Mouse (Mus musculus) liver, embryonic 15.5 days (tissue): ENCODE data around the gene Upf3b. TPM values are rescaled to one million over a fixed set of nuclear protein-coding genes. Genes with fewer than 3 reads are reported as not detected.
"Not testable (repeated sequence)": the region's sequence is repeated elsewhere in the genome, so short reads cannot be mapped to it uniquely, and the experiment has no call there.

ENCODE experiments used
- ATAC-seq: fragments of 200-750 bp; cut with Nextera tagmentation; 2 replicates; pipeline ENCODE4 v1.8.0; 2017; ENCODE audit warnings: moderate number of reproducible peaks, mild to moderate bottlenecking, moderate library complexity; ENCODE audit not compliant: insufficient read depth
- H3K27ac ChIP-seq: fragments of 300-500 bp; sonication (generic); replicated peaks from 2 replicates; pipeline ENCODE4 v1.5.1; 2015; ENCODE audit warnings: mild to moderate bottlenecking, inconsistent platforms
- H3K27me3 ChIP-seq: fragments of 300-500 bp; sonication (generic); 2 replicates; pipeline ENCODE4 v1.6.1; 2015; ENCODE audit warnings: mild to moderate bottlenecking, inconsistent platforms
- H3K36me3 ChIP-seq: fragments of 300-500 bp; sonication (generic); replicated peaks from 2 replicates; pipeline ENCODE4 v1.6.1; 2015; ENCODE audit warnings: moderate library complexity, mild to moderate bottlenecking, inconsistent platforms
- H3K4me1 ChIP-seq: fragments of 300-500 bp; sonication (generic); replicated peaks from 2 replicates; pipeline ENCODE4 v1.6.1; 2015; ENCODE audit warnings: inconsistent platforms
- H3K4me2 ChIP-seq: fragments of 300-500 bp; sonication (generic); 2 replicates; pipeline ENCODE4 v1.6.1; 2015; ENCODE audit warnings: moderate library complexity, mild to moderate bottlenecking, inconsistent platforms
- H3K4me3 ChIP-seq: fragments of 300-500 bp; sonication (generic); replicated peaks from 2 replicates; pipeline ENCODE4 v1.5.1; 2015; ENCODE audit warnings: mild to moderate bottlenecking, inconsistent platforms
- H3K9ac ChIP-seq: fragments of 300-500 bp; sonication (generic); 2 replicates; pipeline ENCODE4 v1.6.1; 2015; ENCODE audit warnings: moderate library complexity, mild to moderate bottlenecking, inconsistent platforms
- H3K9me3 ChIP-seq: fragments of 300-500 bp; sonication (generic); replicated peaks from 2 replicates; pipeline ENCODE4 v1.6.1; 2016; ENCODE audit warnings: inconsistent platforms
- WGBS: fragments of 180-500 bp; shearing (Covaris S2); methylation state at CpG from one replicate; pipeline ENCODE4 v1.1.7; 2015; ENCODE audit warnings: mixed read lengths; ENCODE audit not compliant: insufficient replicate concordance; 5-methylcytosine and 5-hydroxymethylcytosine counted together
- polyA plus RNA-seq: library from polyadenylated mRNA; unstranded; fragments of >200 nt; fragmentation: Nextera tagmentation; extraction: Ambion mirVana; gene quantifications from 2 replicates; pipeline ENCODE4 v1.2.1, GENCODE M21; 2015

Upf3b gene
- polyA plus RNA-seq, 1 experiment from 2014 or later, result 8.3 TPM

- not testable (repeated sequence) for H3K9ac ChIP-seq, ATAC-seq
Observed at GRCm38 (mm10) chrX:37080345-37080744, 29.8 kb downstream of the Upf3b start.

GRCm38 (mm10) chrX:37076651-37077050, 33.5 kb downstream of the Upf3b start:
- Histone ChIP-seq H3K9ac (no peak overlapping the region), H3K36me3 (peaks cover 3% of the 10 kb centered on the region), H3K27ac (no peak overlapping the region), H3K9me3 (no peaks in the 10 kb centered on the region), H3K27me3 (no peaks in the 10 kb centered on the region), H3K4me2 (no peak overlapping the region), H3K4me3 (no peak overlapping the region), H3K4me1 (no peaks in the 10 kb centered on the region)
- WGBS, result 69% methylated on average over 8 of the region's 8 CpGs
- no peak for ATAC-seq

More at GRCm38 (mm10) chrX:37080345-37080744, 29.8 kb downstream of the Upf3b start:
- WGBS, result 66% methylated on average over 4 of the region's 4 CpGs
- not testable (repeated sequence) for H3K27ac ChIP-seq, H3K4me2 ChIP-seq, H3K27me3 ChIP-seq, H3K4me3 ChIP-seq, H3K4me1 ChIP-seq, H3K9me3 ChIP-seq
- peaks cover 16% of the 10 kb centered on the region for H3K36me3 ChIP-seq

- Histone ChIP-seq H3K36me3 (no peaks in the 10 kb centered on the region), H3K27ac (no peak overlapping the region), H3K9me3 (no peaks in the 10 kb centered on the region), H3K4me1 (no peaks in the 10 kb centered on the region), H3K27me3 (no peaks in the 10 kb centered on the region), H3K4me2 (no peak overlapping the region), H3K4me3 (no peak overlapping the region), H3K9ac (no peak overlapping the region)
- 26% methylated on average over 9 of the region's 9 CpGs for WGBS
- ATAC-seq, result no peak
Observed at GRCm38 (mm10) chrX:37074262-37074892, 35.7 kb downstream of the Upf3b start.

- 62% methylated on average over 5 of the region's 5 CpGs for WGBS
Observed at GRCm38 (mm10) chrX:37068766-37069165, 41.4 kb downstream of the Upf3b start.

GRCm38 (mm10) chrX:37067299-37067698, 42.8 kb downstream of the Upf3b start:
- no peaks in the 10 kb centered on the region for H3K4me1 ChIP-seq
- no peak overlapping the region for H3K4me2 ChIP-seq
- ATAC-seq, result no peak
- H3K27me3 ChIP-seq, result no peaks in the 10 kb centered on the region
- H3K9ac ChIP-seq, result no peak overlapping the region
- no peaks in the 10 kb centered on the region for H3K36me3 ChIP-seq
- H3K4me3 ChIP-seq, result no peak overlapping the region
- whole genome bisulfite sequencing, result 63% methylated on average over 3 of the region's 3 CpGs
- no peaks in the 10 kb centered on the region for H3K9me3 ChIP-seq
- H3K27ac ChIP-seq, result no peak overlapping the region

More at GRCm38 (mm10) chrX:37068766-37069165, 41.4 kb downstream of the Upf3b start:
- no peak for ATAC-seq
- Histone ChIP-seq H3K27ac (no peak overlapping the region), H3K9ac (no peak overlapping the region), H3K36me3 (no peaks in the 10 kb centered on the region), H3K27me3 (no peaks in the 10 kb centered on the region), H3K9me3 (no peaks in the 10 kb centered on the region), H3K4me1 (no peaks in the 10 kb centered on the region), H3K4me2 (no peak overlapping the region), H3K4me3 (no peak overlapping the region)

- Histone ChIP-seq H3K27ac (no peak overlapping the region), H3K9ac (no peak overlapping the region), H3K4me3 (no peak overlapping the region), H3K9me3 (no peaks in the 10 kb centered on the region), H3K4me1 (no peaks in the 10 kb centered on the region), H3K4me2 (no peak overlapping the region), H3K27me3 (no peaks in the 10 kb centered on the region), H3K36me3 (no peaks in the 10 kb centered on the region)
- no peak for ATAC-seq
- WGBS, result 57% methylated on average over 9 of the region's 9 CpGs
Observed at GRCm38 (mm10) chrX:37063902-37064301, 46.2 kb downstream of the Upf3b start.

- Histone ChIP-seq H3K4me2 (peak overlapping the region; percentile 45), H3K4me3 (peak overlapping the region; percentile 24), H3K4me1 (no peaks in the 10 kb centered on the region), H3K27ac (no peak overlapping the region), H3K9ac (no peak overlapping the region), H3K27me3 (peaks cover 78% of the 10 kb centered on the region), H3K9me3 (no peaks in the 10 kb centered on the region), H3K36me3 (no peaks in the 10 kb centered on the region)
- 21% methylated on average over 68 of the region's 70 CpGs for WGBS
- no peak for ATAC-seq
Observed at GRCm38 (mm10) chrX:37048890-37049823, 61.0 kb downstream of the Upf3b start.

GRCm38 (mm10) chrX:37048066-37048889, 61.8 kb downstream of the Upf3b start, which contains the start of gene Sowahd:
Sowahd (plus strand) TSS chrX:37048845.
- H3K4me3 ChIP-seq, result peak within 1 kb of the TSS; percentile 24
- H3K27me3 ChIP-seq, result peaks cover 80% of the 10 kb centered on the region
- H3K36me3 ChIP-seq, result no peaks in the 10 kb centered on the region
- H3K9ac ChIP-seq, result no peak within 1 kb of the TSS
- peak within 1 kb of the TSS; percentile 45 for H3K4me2 ChIP-seq
- ATAC-seq, result no peak
- H3K9me3 ChIP-seq, result no peaks in the 10 kb centered on the region
- H3K27ac ChIP-seq, result no peak within 1 kb of the TSS
- WGBS, result 11% methylated on average over 37 of the region's 38 CpGs
- H3K4me1 ChIP-seq, result no peaks in the 10 kb centered on the region

- Histone ChIP-seq H3K4me3 (no peak overlapping the region), H3K9ac (no peak overlapping the region), H3K4me2 (no peak overlapping the region), H3K27me3 (peaks cover 28% of the 10 kb centered on the region), H3K27ac (no peak overlapping the region), H3K36me3 (no peaks in the 10 kb centered on the region), H3K4me1 (no peaks in the 10 kb centered on the region), H3K9me3 (no peaks in the 10 kb centered on the region)
- ATAC-seq, result no peak
- 17% methylated on average over 9 of the region's 9 CpGs for WGBS
Observed at GRCm38 (mm10) chrX:37042726-37043125, 67.4 kb downstream of the Upf3b start.
